In the genomic region with DNA sequence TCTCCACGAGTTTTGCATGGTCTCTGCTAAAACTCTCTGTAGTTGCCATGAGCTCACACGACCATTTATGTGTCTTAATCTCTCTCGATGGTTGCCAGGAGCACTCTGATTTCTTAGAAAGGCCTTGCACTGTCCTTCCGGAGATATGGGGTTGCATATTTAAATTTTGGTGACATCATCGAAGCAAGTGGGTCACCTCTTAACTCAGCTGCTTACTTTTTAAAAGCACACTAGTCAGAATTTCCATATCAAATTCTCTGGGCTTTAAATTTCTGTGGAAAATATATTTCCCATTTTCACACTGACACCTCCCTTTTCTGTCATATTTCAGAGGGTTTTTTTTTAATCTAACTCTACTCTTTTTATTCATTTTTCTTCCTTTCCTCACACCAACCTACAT, we compare ENCODE assay signal across 15 mouse cellular contexts.
"Had no signal": no experiment of that assay in that cellular context is flagged by ENCODE, and none has a peak within 500 bp of the region (broad histone marks: within the 10 kb centered on the region; RNA-seq: fewer than 3 reads in every experiment).

No protein-coding gene starts in this region.

- H3K4me2 ChIP-seq: neural tube, embryonic 15.5 days; stomach, embryonic 15.5 days had no signal

- H3K36me3 ChIP-seq: neural tube, embryonic 15.5 days; stomach, embryonic 15.5 days had no signal

- H3K27me3 ChIP-seq: neural tube, embryonic 15.5 days; stomach, embryonic 15.5 days had no signal

- DNase-seq: retina, postnatal 1 day; right cerebral cortex, adult 18-20 months; right cerebral cortex, postnatal 14 days; right cerebral cortex, postnatal 25 days; right cerebral cortex, postnatal 4 days; spleen, adult 18-20 months; thymus, adult 18-20 months; thymus, adult 2 months; thymus, postnatal 14 days; thymus, postnatal 25 days; thymus, postnatal 36 days; thymus, postnatal 4 days had no signal

- H3K27ac ChIP-seq: neural tube, embryonic 15.5 days; stomach, embryonic 15.5 days; stomach, postnatal 0 days had no signal

- H3K4me3 ChIP-seq: neural tube, embryonic 15.5 days; stomach, embryonic 15.5 days had no signal

- H3K9ac ChIP-seq: neural tube, embryonic 15.5 days; stomach, embryonic 15.5 days had no signal

- H3K9me3 ChIP-seq: neural tube, embryonic 15.5 days; stomach, embryonic 15.5 days had no signal

- H3K4me1 ChIP-seq: stomach, embryonic 15.5 days had no signal
